Mouse (Mus musculus): ENCODE measurements around the gene Clk3. TPM values are rescaled to one million over a fixed set of nuclear protein-coding genes. Genes with fewer than 3 reads are reported as not detected.
A peak's percentile ranks its signal among the peaks of the same experiment; 100 is the strongest.

Gene Clk3
- polyA plus RNA-seq, 1 experiment from 2014 or later = 79.6 TPM

DNA sequence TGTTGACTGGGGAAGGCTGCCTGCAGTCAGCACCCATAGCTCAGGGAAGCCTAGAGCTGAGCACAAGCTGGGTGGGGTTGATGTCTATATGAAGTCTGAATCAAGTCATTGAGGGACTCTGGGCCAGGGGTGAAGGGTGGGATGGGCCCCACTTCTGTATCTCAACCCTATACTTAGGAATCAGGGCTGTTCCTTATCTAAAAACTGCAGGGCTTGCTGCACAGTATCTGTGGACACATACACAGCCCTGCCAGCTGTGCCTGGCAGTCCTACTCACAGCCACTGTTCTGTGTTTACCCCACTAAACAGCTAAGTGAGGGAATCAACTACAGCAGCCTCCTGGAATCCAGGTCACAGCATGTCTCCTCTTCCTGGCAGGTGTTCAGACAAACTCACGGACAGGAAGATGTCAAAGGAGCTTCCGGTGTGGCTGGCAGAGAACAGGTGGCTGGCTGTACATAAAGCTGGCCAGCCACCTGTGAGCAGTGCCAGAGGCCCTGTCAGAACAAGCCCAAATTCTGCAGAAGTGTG, 3.9 kb upstream of the Clk3 start:
- H3K27ac ChIP-seq = no peak overlapping the region
- H3K27me3 ChIP-seq = no peaks in the 10 kb centered on the region
- H3K9me3 ChIP-seq = no peaks in the 10 kb centered on the region
- peaks cover 8% of the 10 kb centered on the region for H3K4me1 ChIP-seq (replicated peaks)
- H3K9ac ChIP-seq (replicated peaks) = no peak overlapping the region
- ATAC-seq (ENCODE audit: insufficient number of reproducible peaks, insufficient read depth, low FRiP score, low TSS enrichment, low read depth) = no peak
- H3K4me2 ChIP-seq = no peak overlapping the region
- no peaks in the 10 kb centered on the region for H3K36me3 ChIP-seq
- H3K4me3 ChIP-seq (replicated peaks) = no peak overlapping the region
- 79% methylated on average over 2 of the region's 2 CpGs for WGBS

DNA sequence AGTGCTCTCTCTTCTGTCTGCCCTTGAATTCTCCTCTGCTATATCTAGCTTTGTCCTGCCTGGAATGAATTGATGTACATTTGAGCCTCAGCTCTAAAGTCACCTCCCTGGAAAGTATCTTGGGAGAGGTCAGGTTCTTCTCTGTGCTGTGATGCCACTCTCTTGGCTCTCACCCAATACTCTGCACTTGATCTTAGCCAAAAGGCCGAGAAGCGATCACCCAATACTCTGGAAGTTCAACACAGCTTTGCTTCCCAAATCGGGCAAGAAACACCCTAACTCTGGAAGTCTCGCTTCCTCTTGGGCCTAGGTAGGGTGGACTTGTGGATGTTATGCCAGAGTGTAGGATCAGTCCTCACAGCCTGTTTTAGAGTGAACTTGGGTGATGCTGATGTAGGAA, 1.6 kb upstream of the Clk3 start:
- Histone ChIP-seq H3K36me3 (no peaks in the 10 kb centered on the region), H3K27ac (no peak overlapping the region), H3K4me1 (replicated peaks) (peaks cover 27% of the 10 kb centered on the region), H3K4me2 (no peak overlapping the region), H3K9me3 (no peaks in the 10 kb centered on the region), H3K27me3 (no peaks in the 10 kb centered on the region), H3K4me3 (replicated peaks) (no peak overlapping the region), H3K9ac (replicated peaks) (no peak overlapping the region)
- 91% methylated on average over 4 of the region's 4 CpGs for WGBS
- ATAC-seq (ENCODE audit: insufficient number of reproducible peaks, insufficient read depth, low FRiP score, low TSS enrichment, low read depth) = no peak

DNA sequence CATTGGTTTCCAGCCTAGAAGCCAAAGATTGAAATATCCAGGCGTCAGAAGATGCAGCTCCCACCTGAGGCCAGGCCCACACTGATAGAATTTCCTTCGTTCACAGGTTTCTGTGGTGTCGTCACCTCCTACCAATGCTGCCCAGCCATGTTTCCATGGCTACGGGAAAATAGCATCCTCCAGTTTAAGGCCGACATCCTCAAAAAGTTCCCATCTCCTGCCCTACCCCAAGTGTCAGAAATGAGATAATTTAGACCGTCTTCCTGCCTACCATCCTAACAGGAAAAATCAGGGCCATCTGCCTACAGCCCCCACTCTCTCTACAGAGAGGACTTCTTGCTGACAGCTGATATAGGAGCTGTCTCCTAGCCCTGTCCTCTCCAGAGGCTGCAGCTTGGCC, 771 bp upstream of the Clk3 start:
- no peaks in the 10 kb centered on the region for H3K27me3 ChIP-seq
- WGBS = 39% methylated on average over 6 of the region's 6 CpGs
- H3K27ac ChIP-seq = no peak overlapping the region
- H3K9ac ChIP-seq (replicated peaks) = no peak overlapping the region; the same call in 1 of the 2 replicates
- H3K4me1 ChIP-seq (replicated peaks) = peaks cover 35% of the 10 kb centered on the region
- no peak for ATAC-seq (ENCODE audit: insufficient number of reproducible peaks, insufficient read depth, low FRiP score, low TSS enrichment, low read depth)
- H3K36me3 ChIP-seq = peaks cover 6% of the 10 kb centered on the region
- H3K9me3 ChIP-seq = no peaks in the 10 kb centered on the region
- peak overlapping the region; percentile 89 for H3K4me3 ChIP-seq (replicated peaks)
- peak overlapping the region; percentile 97 for H3K4me2 ChIP-seq

DNA sequence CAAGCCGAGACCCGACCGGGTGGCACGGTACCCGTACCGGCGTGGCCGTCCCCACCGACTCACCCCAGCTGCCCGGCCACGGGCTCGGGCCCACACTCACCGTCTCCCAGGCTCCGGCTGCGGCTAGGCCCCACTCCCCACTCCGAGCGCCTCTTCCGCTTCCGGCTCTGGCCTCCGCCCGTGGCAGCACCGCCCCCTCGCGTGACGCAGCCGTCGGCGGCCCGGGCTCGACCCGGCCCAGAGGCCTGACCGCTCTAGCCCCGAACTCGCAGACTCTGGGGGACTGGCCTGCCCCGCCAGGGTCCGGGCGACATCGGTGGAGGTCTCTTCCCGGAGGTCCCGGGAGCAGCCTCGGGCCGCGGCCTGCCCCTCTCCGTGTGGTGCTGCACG, 691 bp downstream of the Clk3 start:
- peak; percentile 93 for ATAC-seq (ENCODE audit: insufficient number of reproducible peaks, insufficient read depth, low FRiP score, low TSS enrichment, low read depth)
- peaks cover 38% of the 10 kb centered on the region for H3K4me1 ChIP-seq (replicated peaks)
- WGBS = under 1% methylated on average over 45 of the region's 45 CpGs

DNA sequence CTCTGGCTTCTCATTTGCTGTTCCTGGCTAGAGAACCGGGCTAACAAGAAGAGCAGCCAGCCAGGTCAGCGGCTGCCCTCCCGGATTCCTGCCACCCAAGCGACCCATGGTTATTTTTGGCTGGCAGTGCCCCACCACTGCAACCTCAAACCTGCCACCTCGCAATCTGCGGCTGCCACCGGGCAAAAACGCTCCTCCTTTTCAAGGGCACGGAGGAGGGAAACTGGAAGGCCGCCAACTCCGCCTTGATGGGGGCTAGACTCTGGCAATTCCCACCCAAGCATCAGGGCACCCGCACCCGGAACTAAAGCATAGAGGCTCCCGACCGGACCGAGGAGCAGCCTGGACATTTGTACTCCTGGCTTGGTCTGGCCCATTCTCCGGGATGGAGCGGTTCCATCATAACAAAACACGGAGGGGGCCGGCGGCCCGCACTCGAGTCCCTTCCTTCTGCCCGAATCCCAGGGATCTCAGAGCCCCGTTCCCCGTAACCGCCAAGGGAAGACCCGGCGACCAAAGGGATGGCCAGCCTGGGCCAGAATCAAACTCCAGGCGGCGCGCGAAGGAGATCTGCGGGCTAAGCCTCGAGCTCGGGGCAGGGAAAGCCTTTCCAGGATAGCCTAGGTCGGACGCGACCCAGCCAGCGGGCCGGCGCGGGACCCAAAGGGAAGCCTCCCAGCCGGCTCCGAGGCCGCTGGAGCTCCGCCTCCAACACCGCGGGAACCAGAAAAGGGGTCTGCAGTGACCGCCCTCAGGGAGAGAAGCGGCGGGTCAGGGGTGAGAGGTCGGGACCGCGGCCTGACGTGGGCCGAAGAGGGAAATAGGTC, 1.3 kb downstream of the Clk3 start:
- under 1% methylated on average over 57 of the region's 57 CpGs for WGBS
- H3K27me3 ChIP-seq = no peaks in the 10 kb centered on the region
- peaks cover 27% of the 10 kb centered on the region for H3K36me3 ChIP-seq
- ATAC-seq (ENCODE audit: insufficient number of reproducible peaks, insufficient read depth, low FRiP score, low TSS enrichment, low read depth) = peak; percentile 69
- H3K27ac ChIP-seq = peak overlapping the region; percentile 98
- H3K4me3 ChIP-seq (replicated peaks) = peak overlapping the region; percentile 89
- peak overlapping the region; percentile 95 for H3K9ac ChIP-seq (replicated peaks)
- peak overlapping the region; percentile 97 for H3K4me2 ChIP-seq
- H3K4me1 ChIP-seq (replicated peaks) = peaks cover 38% of the 10 kb centered on the region
- no peaks in the 10 kb centered on the region for H3K9me3 ChIP-seq

More for the DNA sequence above, 691 bp downstream of the Clk3 start:
- Histone ChIP-seq H3K9ac (replicated peaks) (peak overlapping the region; percentile 95), H3K4me2 (peak overlapping the region; percentile 97), H3K27me3 (no peaks in the 10 kb centered on the region), H3K9me3 (no peaks in the 10 kb centered on the region), H3K36me3 (peaks cover 20% of the 10 kb centered on the region), H3K4me3 (replicated peaks) (peak overlapping the region; percentile 89), H3K27ac (peak overlapping the region; percentile 98)

DNA sequence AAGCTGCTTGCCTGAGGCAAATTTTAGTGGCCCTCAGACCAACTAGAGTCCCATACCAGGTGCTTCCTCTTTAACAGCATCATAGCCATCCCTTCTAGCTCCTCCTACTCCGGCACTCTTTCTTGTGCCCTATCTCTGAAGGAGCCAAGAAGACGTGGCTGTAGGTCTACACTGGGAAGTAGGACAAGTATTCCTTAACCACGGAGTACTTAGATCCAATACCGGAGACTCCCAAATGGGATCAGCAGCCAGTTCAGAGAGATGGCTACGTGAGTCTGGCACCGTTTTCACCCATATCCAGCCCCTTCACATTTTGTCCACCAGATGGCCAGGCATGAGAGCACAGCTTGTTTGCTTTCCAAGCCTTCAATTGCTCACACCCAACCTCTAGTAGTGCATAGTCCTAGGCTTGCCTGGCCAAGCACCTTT, 3.1 kb downstream of the Clk3 start:
- no peaks in the 10 kb centered on the region for H3K9me3 ChIP-seq
- peaks cover 44% of the 10 kb centered on the region for H3K36me3 ChIP-seq
- H3K9ac ChIP-seq (replicated peaks) = no peak overlapping the region
- WGBS = 58% methylated on average over 6 of the region's 6 CpGs
- peak overlapping the region; percentile 97; the same call in 1 of the 2 replicates for H3K4me2 ChIP-seq
- no peaks in the 10 kb centered on the region for H3K27me3 ChIP-seq
- H3K4me3 ChIP-seq (replicated peaks) = peak overlapping the region; percentile 11; the same call in 1 of the 2 replicates
- ATAC-seq (ENCODE audit: insufficient number of reproducible peaks, insufficient read depth, low FRiP score, low TSS enrichment, low read depth) = no peak
- H3K4me1 ChIP-seq (replicated peaks) = peaks cover 38% of the 10 kb centered on the region
- no peak overlapping the region for H3K27ac ChIP-seq

DNA sequence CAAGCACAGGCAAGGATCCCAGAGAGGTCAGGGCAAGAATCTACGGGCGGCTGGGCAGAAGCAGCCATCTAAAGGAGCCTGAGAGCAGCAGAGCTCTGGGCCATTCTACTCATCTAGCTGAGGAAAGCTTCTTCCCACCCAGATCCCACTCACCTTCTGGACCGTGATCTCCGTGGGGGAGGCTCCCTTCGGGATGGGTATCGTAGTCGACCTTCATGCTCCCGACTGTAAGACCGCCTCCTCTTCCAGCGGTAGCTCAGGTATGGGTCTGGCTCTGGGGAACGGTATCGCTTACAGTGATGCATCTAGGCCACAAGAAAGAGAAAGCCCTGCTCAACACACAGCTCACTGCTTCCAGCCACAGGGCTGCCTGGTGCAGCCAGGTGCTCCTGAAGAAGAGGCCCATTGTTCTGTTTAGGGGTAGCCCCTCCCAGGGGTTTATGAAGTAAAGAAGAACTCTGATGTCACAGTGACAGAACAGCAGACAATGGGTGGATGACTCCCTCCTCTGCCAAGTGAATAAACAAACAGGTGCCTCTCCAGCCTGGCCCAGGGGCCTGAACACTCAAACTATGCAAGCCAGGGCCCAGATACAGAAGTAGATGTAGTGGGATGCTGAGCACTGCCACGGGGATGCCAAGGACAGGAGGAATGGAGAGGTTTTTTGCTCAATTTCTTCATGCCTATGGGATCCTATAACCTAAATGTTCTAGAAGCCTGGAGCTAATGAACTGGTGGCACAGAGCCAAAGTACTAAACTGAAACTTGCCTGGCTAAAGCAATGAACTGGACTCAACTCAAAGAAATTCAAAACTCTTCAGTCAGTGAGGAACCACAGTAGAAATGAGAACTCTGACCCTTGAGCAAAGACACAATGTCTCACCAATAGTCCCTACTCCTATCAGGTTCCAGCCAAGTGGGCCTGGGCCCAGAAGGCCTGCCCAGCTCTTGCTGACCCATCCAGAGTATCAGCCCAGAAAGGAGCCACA, 3.8 kb downstream of the Clk3 start:
- Histone ChIP-seq H3K27me3 (no peaks in the 10 kb centered on the region), H3K36me3 (peaks cover 52% of the 10 kb centered on the region), H3K4me3 (replicated peaks) (0 out of 2 replicates have a peak overlapping the region, but pooled peaks have one; percentile 11), H3K4me1 (replicated peaks) (peaks cover 38% of the 10 kb centered on the region), H3K9me3 (no peaks in the 10 kb centered on the region), H3K9ac (replicated peaks) (no peak overlapping the region), H3K27ac (no peak overlapping the region), H3K4me2 (peak overlapping the region; percentile 97; the same call in 1 of the 2 replicates)
- no peak for ATAC-seq (ENCODE audit: insufficient number of reproducible peaks, insufficient read depth, low FRiP score, low TSS enrichment, low read depth)
- 94% methylated on average over 13 of the region's 13 CpGs for WGBS

DNA sequence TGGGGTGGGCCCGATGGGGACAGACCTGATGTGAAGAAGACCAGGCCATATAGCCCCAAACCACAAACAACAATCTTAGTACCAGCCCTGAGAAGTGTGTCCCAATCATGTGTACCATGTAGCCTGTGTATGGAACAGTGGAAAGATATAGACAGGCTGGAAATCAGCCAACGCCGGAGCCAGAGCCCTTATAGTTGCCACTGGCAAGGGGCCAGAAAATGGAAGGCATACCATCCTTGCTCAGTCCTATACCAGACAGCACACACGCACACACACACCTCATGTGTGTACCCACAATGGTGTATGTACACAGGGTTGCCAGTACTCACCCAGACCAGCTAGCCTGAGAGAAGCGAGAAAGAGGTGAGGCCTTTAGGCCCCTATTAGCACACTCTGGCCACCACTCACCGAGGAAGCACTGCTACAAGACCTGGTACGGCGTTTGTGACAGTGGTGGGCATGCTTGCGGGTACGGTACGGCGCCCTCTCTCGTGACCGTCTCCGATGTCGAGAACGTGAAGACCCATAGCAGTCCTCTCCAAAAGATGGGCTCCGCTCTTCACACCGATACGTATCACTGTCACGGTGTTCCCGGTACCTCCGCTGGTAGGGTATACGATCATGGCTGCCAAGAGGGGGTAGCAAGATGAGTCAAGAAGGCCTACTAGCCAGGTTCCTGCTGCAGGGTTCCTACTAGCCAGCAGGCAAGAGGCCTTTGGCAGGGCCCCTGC, 5.1 kb downstream of the Clk3 start:
- no peaks in the 10 kb centered on the region for H3K27me3 ChIP-seq
- no peak for ATAC-seq (ENCODE audit: insufficient number of reproducible peaks, insufficient read depth, low FRiP score, low TSS enrichment, low read depth)
- H3K9me3 ChIP-seq = no peaks in the 10 kb centered on the region
- no peak overlapping the region for H3K9ac ChIP-seq (replicated peaks)
- peaks cover 30% of the 10 kb centered on the region for H3K4me1 ChIP-seq (replicated peaks)
- H3K27ac ChIP-seq = no peak overlapping the region
- no peak overlapping the region for H3K4me2 ChIP-seq
- no peak overlapping the region for H3K4me3 ChIP-seq (replicated peaks)
- 94% methylated on average over 24 of the region's 24 CpGs for WGBS
- H3K36me3 ChIP-seq = peaks cover 60% of the 10 kb centered on the region

DNA sequence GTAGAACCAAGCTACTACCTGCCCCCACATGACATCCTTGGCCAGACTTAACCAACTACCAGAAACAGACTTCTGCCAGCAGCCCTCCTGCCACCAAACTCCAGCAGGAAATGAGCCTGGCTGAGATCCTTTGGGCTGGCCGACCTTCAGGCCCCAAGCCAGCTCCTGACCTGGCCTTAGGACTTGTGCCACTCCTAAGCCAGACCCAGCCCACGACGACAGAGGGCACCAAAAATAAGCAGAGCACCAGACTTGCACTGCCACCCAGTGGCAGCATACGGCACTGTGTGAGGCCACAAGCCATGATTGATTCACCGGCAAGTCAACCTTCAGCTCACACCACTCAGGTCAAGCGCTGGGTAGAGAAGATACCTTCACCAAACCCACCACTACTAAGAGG, 6.4 kb downstream of the Clk3 start:
- no peak overlapping the region for H3K27ac ChIP-seq
- H3K9ac ChIP-seq (replicated peaks) = no peak overlapping the region
- H3K4me1 ChIP-seq (replicated peaks) = peaks cover 30% of the 10 kb centered on the region
- H3K27me3 ChIP-seq = no peaks in the 10 kb centered on the region
- H3K4me3 ChIP-seq (replicated peaks) = no peak overlapping the region
- no peaks in the 10 kb centered on the region for H3K9me3 ChIP-seq
- no peak overlapping the region for H3K4me2 ChIP-seq
- 31% methylated on average over 6 of the region's 6 CpGs for WGBS
- ATAC-seq (ENCODE audit: insufficient number of reproducible peaks, insufficient read depth, low FRiP score, low TSS enrichment, low read depth) = no peak
- H3K36me3 ChIP-seq = peaks cover 73% of the 10 kb centered on the region

DNA sequence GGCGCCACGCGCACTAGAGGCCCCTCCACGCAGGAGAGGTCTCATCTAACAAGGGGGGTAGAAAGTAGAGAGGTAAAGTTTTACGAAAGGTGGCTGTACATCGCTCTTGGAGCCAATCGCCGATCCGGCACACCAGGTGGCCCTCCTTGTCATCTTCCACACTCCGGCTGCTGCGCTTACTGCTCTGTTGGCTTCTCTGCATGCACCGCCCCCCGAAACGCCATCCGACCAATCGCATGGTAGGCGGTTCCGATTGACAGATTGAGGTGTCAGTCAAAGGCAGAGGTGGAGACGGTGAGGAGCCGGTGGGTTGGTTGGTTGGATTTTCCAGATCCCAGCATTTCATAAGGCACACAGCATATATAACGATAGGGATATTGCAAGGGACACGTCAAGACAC, 7.1 kb downstream of the Clk3 start:
- Histone ChIP-seq H3K4me2 (no peak overlapping the region), H3K9me3 (no peaks in the 10 kb centered on the region), H3K27me3 (no peaks in the 10 kb centered on the region), H3K4me1 (replicated peaks) (peaks cover 24% of the 10 kb centered on the region), H3K9ac (replicated peaks) (no peak overlapping the region), H3K27ac (no peak overlapping the region), H3K4me3 (replicated peaks) (no peak overlapping the region), H3K36me3 (peaks cover 80% of the 10 kb centered on the region)
- WGBS = 93% methylated on average over 22 of the region's 22 CpGs
- no peak for ATAC-seq (ENCODE audit: insufficient number of reproducible peaks, insufficient read depth, low FRiP score, low TSS enrichment, low read depth)

Data from limb, embryonic 12.5 days (tissue).